Mouse (Mus musculus) megakaryocyte, embryonic 14.5 days (primary cell): ENCODE measurements around the gene Znrf4.

Experiments used
- FLI1 ChIP-seq: IDR thresholded peaks from 2 replicates; pipeline ENCODE4 v1.6.1; 2012; ENCODE audit warnings: low read length, inconsistent platforms, mixed read lengths
- GATA1 ChIP-seq: IDR thresholded peaks from 3 replicates; pipeline ENCODE4 v1.6.1; 2012; ENCODE audit warnings: mixed read lengths, low read length, inconsistent platforms, borderline replicate concordance

DNA sequence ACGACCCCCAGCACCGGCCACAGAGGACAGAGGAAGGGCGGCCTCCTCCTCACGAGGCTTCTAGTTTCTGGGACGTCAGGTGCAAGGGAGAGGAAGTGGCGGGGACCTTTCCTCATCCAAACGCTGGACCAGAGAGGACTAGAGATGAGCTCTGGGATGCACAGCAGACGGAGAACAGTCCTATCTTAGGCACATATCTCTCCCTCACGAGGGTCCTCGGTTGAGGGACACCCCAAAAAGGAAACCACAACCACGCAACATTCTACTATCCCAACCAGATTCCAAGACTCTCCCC is 38.7 kb downstream of the Znrf4 start:
- TF ChIP-seq GATA1 (no peak), FLI1 (no peak)
